Mouse (Mus musculus): ENCODE measurements around the gene Ddx17.
A peak's percentile ranks its signal among the peaks of the same experiment; 100 is the strongest.

The Ddx17 gene

GRCm38 (mm10) chr15:79546410-79547288 lies at the start of gene Ddx17:
Gene Ddx17 (minus strand): TSS chr15:79546741.
- peak; percentile 96 for DNase-seq

- no peak for DNase-seq
These were observed 35.0 kb upstream of the Ddx17 start for GRCm38 (mm10) chr15:79581581-79581980.

- no peak for DNase-seq
These were observed 31.3 kb upstream of the Ddx17 start for GRCm38 (mm10) chr15:79577671-79578426.

- no peak for DNase-seq
These were observed 30.4 kb upstream of the Ddx17 start for GRCm38 (mm10) chr15:79576947-79577346.

- DNase-seq: no peak
These were observed 29.1 kb upstream of the Ddx17 start for GRCm38 (mm10) chr15:79575543-79576222.

GRCm38 (mm10) chr15:79562417-79562816 lies 15.9 kb upstream of the Ddx17 start:
- DNase-seq: no peak

- no peak for DNase-seq
These were observed 13.1 kb upstream of the Ddx17 start for GRCm38 (mm10) chr15:79559649-79560048.

- DNase-seq: no peak
These were observed 6.0 kb upstream of the Ddx17 start for GRCm38 (mm10) chr15:79552566-79552965.

- DNase-seq: no peak
These were observed 1.7 kb upstream of the Ddx17 start for GRCm38 (mm10) chr15:79548226-79548625.

GRCm38 (mm10) chr15:79547289-79547820 lies 814 bp upstream of the Ddx17 start:
- DNase-seq: no peak

GRCm38 (mm10) chr15:79545921-79546399 lies 581 bp downstream of the Ddx17 start:
- DNase-seq: peak; percentile 68

- no peak for DNase-seq
These were observed 1.0 kb downstream of the Ddx17 start for GRCm38 (mm10) chr15:79545496-79545895.

- no peak for DNase-seq
These were observed 2.6 kb downstream of the Ddx17 start for GRCm38 (mm10) chr15:79543968-79544367.

- no peak for DNase-seq
These were observed 12.7 kb downstream of the Ddx17 start for GRCm38 (mm10) chr15:79533796-79534195.

GRCm38 (mm10) chr15:79529935-79530334 lies 16.6 kb downstream of the Ddx17 start:
- DNase-seq: no peak

- DNase-seq: no peak
These were observed 18.4 kb downstream of the Ddx17 start for GRCm38 (mm10) chr15:79527991-79528639.

- DNase-seq: peak; percentile 73
These were observed 19.3 kb downstream of the Ddx17 start for GRCm38 (mm10) chr15:79527192-79527591.

GRCm38 (mm10) chr15:79525979-79526768 lies 20.4 kb downstream of the Ddx17 start:
- no peak for DNase-seq

GRCm38 (mm10) chr15:79525564-79525963 lies 21.0 kb downstream of the Ddx17 start:
- DNase-seq: no peak

GRCm38 (mm10) chr15:79519400-79520220 lies 26.9 kb downstream of the Ddx17 start:
- no peak for DNase-seq

GRCm38 (mm10) chr15:79518571-79518970 lies 28.0 kb downstream of the Ddx17 start:
- DNase-seq: no peak

Data from cerebellum, adult 11-12 months (tissue).